Mouse (Mus musculus): ENCODE measurements around the gene Vamp3. TPM values are rescaled to one million over a fixed set of nuclear protein-coding genes. Genes with fewer than 3 reads are reported as not detected.
"Not testable (repeated sequence)": the region's sequence is repeated elsewhere in the genome, so short reads cannot be mapped to it uniquely, and the experiment has no call there.

Vamp3 gene
- polyA plus RNA-seq, 1 experiment from 2014 or later = 106 TPM

GRCm38 (mm10) chr4:151037800-151038199, 20.0 kb downstream of the Vamp3 start:
- Histone ChIP-seq H3K27me3 (ENCODE audit: control insufficient read depth, insufficient read depth, low read length) (no peaks in the 10 kb centered on the region), H3K36me3 (ENCODE audit: control insufficient read depth, insufficient read depth) (no peaks in the 10 kb centered on the region), H3K4me2 (ENCODE audit: low read depth, low read length) (no peak overlapping the region), H3K9ac (ENCODE audit: low read length) (no peak overlapping the region), H3K4me1 (ENCODE audit: control insufficient read depth, insufficient read depth, low read length) (peaks cover 8% of the 10 kb centered on the region), H3K9me3 (replicated peaks; ENCODE audit: control insufficient read depth, low read length) (no peaks in the 10 kb centered on the region), H3K27ac (ENCODE audit: low read length) (no peak overlapping the region), H3K4me3 (ENCODE audit: low read length) (no peak overlapping the region)
- ATAC-seq (replicated peaks; ENCODE audit: extremely low read depth, insufficient read depth, low FRiP score) = no peak
- WGBS = 83% methylated on average over 11 of the region's 11 CpGs

GRCm38 (mm10) chr4:151036521-151036920, 21.2 kb downstream of the Vamp3 start:
- Histone ChIP-seq H3K36me3 (ENCODE audit: control insufficient read depth, insufficient read depth) (no peaks in the 10 kb centered on the region), H3K4me2 (ENCODE audit: low read depth, low read length) (no peak overlapping the region), H3K27ac (ENCODE audit: low read length) (no peak overlapping the region), H3K9me3 (replicated peaks; ENCODE audit: control insufficient read depth, low read length) (no peaks in the 10 kb centered on the region), H3K9ac (ENCODE audit: low read length) (no peak overlapping the region), H3K4me1 (ENCODE audit: control insufficient read depth, insufficient read depth, low read length) (peaks cover 5% of the 10 kb centered on the region), H3K27me3 (ENCODE audit: control insufficient read depth, insufficient read depth, low read length) (no peaks in the 10 kb centered on the region), H3K4me3 (ENCODE audit: low read length) (no peak overlapping the region)
- WGBS = 79% methylated on average over 7 of the region's 7 CpGs
- ATAC-seq (replicated peaks; ENCODE audit: extremely low read depth, insufficient read depth, low FRiP score) = no peak

GRCm38 (mm10) chr4:151027001-151027400, 30.8 kb downstream of the Vamp3 start:
- no peak overlapping the region for H3K27ac ChIP-seq (ENCODE audit: low read length)
- H3K4me3 ChIP-seq (ENCODE audit: low read length) = no peak overlapping the region
- H3K4me2 ChIP-seq (ENCODE audit: low read depth, low read length) = no peak overlapping the region
- H3K27me3 ChIP-seq (ENCODE audit: control insufficient read depth, insufficient read depth, low read length) = no peaks in the 10 kb centered on the region
- H3K9me3 ChIP-seq (replicated peaks; ENCODE audit: control insufficient read depth, low read length) = no peaks in the 10 kb centered on the region
- 0 out of 2 replicates have a peak, but pooled peaks cover 2% of the 10 kb centered on the region for H3K4me1 ChIP-seq (ENCODE audit: control insufficient read depth, insufficient read depth, low read length)
- 0 out of 2 replicates have a peak, but pooled peaks have one; percentile 23 for ATAC-seq (replicated peaks; ENCODE audit: extremely low read depth, insufficient read depth, low FRiP score)
- 50% methylated on average over 6 of the region's 6 CpGs for WGBS
- peaks cover 2% of the 10 kb centered on the region; the same call in 1 of the 2 replicates for H3K36me3 ChIP-seq (ENCODE audit: control insufficient read depth, insufficient read depth)
- H3K9ac ChIP-seq (ENCODE audit: low read length) = no peak overlapping the region

GRCm38 (mm10) chr4:151024152-151024551, 33.6 kb downstream of the Vamp3 start:
- peaks cover 2% of the 10 kb centered on the region; the same call in 1 of the 2 replicates for H3K36me3 ChIP-seq (ENCODE audit: control insufficient read depth, insufficient read depth)
- ATAC-seq (replicated peaks; ENCODE audit: extremely low read depth, insufficient read depth, low FRiP score) = no peak
- H3K4me3 ChIP-seq (ENCODE audit: low read length) = no peak overlapping the region
- H3K9me3 ChIP-seq (replicated peaks; ENCODE audit: control insufficient read depth, low read length) = no peaks in the 10 kb centered on the region
- WGBS = 41% methylated on average over 9 of the region's 9 CpGs
- H3K9ac ChIP-seq (ENCODE audit: low read length) = no peak overlapping the region
- H3K27me3 ChIP-seq (ENCODE audit: control insufficient read depth, insufficient read depth, low read length) = no peaks in the 10 kb centered on the region
- H3K27ac ChIP-seq (ENCODE audit: low read length) = no peak overlapping the region
- H3K4me2 ChIP-seq (ENCODE audit: low read depth, low read length) = no peak overlapping the region
- H3K4me1 ChIP-seq (ENCODE audit: control insufficient read depth, insufficient read depth, low read length) = 0 out of 2 replicates have a peak, but pooled peaks cover 2% of the 10 kb centered on the region

- not testable (repeated sequence) for H3K9ac ChIP-seq (ENCODE audit: low read length); H3K4me3 ChIP-seq (ENCODE audit: low read length); H3K27ac ChIP-seq (ENCODE audit: low read length); H3K27me3 ChIP-seq (ENCODE audit: control insufficient read depth, insufficient read depth, low read length); H3K9me3 ChIP-seq (replicated peaks; ENCODE audit: control insufficient read depth, low read length); H3K4me1 ChIP-seq (ENCODE audit: control insufficient read depth, insufficient read depth, low read length); H3K4me2 ChIP-seq (ENCODE audit: low read depth, low read length); ATAC-seq (replicated peaks; ENCODE audit: extremely low read depth, insufficient read depth, low FRiP score)
- 84% methylated on average over 1 of the region's 1 CpGs for WGBS
- peaks cover 11% of the 10 kb centered on the region for H3K36me3 ChIP-seq (ENCODE audit: control insufficient read depth, insufficient read depth)
Measured at GRCm38 (mm10) chr4:151017356-151017755, 40.4 kb downstream of the Vamp3 start.

- no peak for ATAC-seq (replicated peaks; ENCODE audit: extremely low read depth, insufficient read depth, low FRiP score)
- Histone ChIP-seq H3K27ac (ENCODE audit: low read length) (no peak overlapping the region), H3K36me3 (ENCODE audit: control insufficient read depth, insufficient read depth) (peaks cover 11% of the 10 kb centered on the region), H3K9ac (ENCODE audit: low read length) (no peak overlapping the region), H3K4me1 (ENCODE audit: control insufficient read depth, insufficient read depth, low read length) (no peaks in the 10 kb centered on the region), H3K9me3 (replicated peaks; ENCODE audit: control insufficient read depth, low read length) (no peaks in the 10 kb centered on the region), H3K4me2 (ENCODE audit: low read depth, low read length) (no peak overlapping the region), H3K27me3 (ENCODE audit: control insufficient read depth, insufficient read depth, low read length) (no peaks in the 10 kb centered on the region), H3K4me3 (ENCODE audit: low read length) (no peak overlapping the region)
- WGBS = 85% methylated on average over 10 of the region's 10 CpGs
Measured at GRCm38 (mm10) chr4:151015946-151016345, 41.8 kb downstream of the Vamp3 start.

GRCm38 (mm10) chr4:151010316-151010715, 47.4 kb downstream of the Vamp3 start:
- Histone ChIP-seq H3K4me1 (ENCODE audit: control insufficient read depth, insufficient read depth, low read length) (no peaks in the 10 kb centered on the region), H3K4me3 (ENCODE audit: low read length) (no peak overlapping the region), H3K36me3 (ENCODE audit: control insufficient read depth, insufficient read depth) (peaks cover 7% of the 10 kb centered on the region; the same call in 1 of the 2 replicates), H3K9me3 (replicated peaks; ENCODE audit: control insufficient read depth, low read length) (no peaks in the 10 kb centered on the region), H3K9ac (ENCODE audit: low read length) (no peak overlapping the region), H3K27me3 (ENCODE audit: control insufficient read depth, insufficient read depth, low read length) (no peaks in the 10 kb centered on the region), H3K4me2 (ENCODE audit: low read depth, low read length) (no peak overlapping the region), H3K27ac (ENCODE audit: low read length) (no peak overlapping the region)
- WGBS = 83% methylated on average over 7 of the region's 7 CpGs
- ATAC-seq (replicated peaks; ENCODE audit: extremely low read depth, insufficient read depth, low FRiP score) = no peak

GRCm38 (mm10) chr4:151006945-151007344, 50.8 kb downstream of the Vamp3 start:
- H3K27ac ChIP-seq (ENCODE audit: low read length) = no peak overlapping the region
- no peaks in the 10 kb centered on the region for H3K9me3 ChIP-seq (replicated peaks; ENCODE audit: control insufficient read depth, low read length)
- WGBS = 45% methylated on average over 6 of the region's 6 CpGs
- ATAC-seq (replicated peaks; ENCODE audit: extremely low read depth, insufficient read depth, low FRiP score) = no peak
- no peaks in the 10 kb centered on the region for H3K27me3 ChIP-seq (ENCODE audit: control insufficient read depth, insufficient read depth, low read length)
- H3K4me2 ChIP-seq (ENCODE audit: low read depth, low read length) = no peak overlapping the region
- no peak overlapping the region for H3K9ac ChIP-seq (ENCODE audit: low read length)
- H3K4me3 ChIP-seq (ENCODE audit: low read length) = no peak overlapping the region
- no peaks in the 10 kb centered on the region for H3K4me1 ChIP-seq (ENCODE audit: control insufficient read depth, insufficient read depth, low read length)
- peaks cover 8% of the 10 kb centered on the region; the same call in 1 of the 2 replicates for H3K36me3 ChIP-seq (ENCODE audit: control insufficient read depth, insufficient read depth)

GRCm38 (mm10) chr4:151005656-151006318, 52.0 kb downstream of the Vamp3 start:
- no peaks in the 10 kb centered on the region for H3K9me3 ChIP-seq (replicated peaks; ENCODE audit: control insufficient read depth, low read length)
- H3K4me3 ChIP-seq (ENCODE audit: low read length) = no peak overlapping the region
- H3K4me1 ChIP-seq (ENCODE audit: control insufficient read depth, insufficient read depth, low read length) = no peaks in the 10 kb centered on the region
- H3K27me3 ChIP-seq (ENCODE audit: control insufficient read depth, insufficient read depth, low read length) = no peaks in the 10 kb centered on the region
- no peak for ATAC-seq (replicated peaks; ENCODE audit: extremely low read depth, insufficient read depth, low FRiP score)
- H3K4me2 ChIP-seq (ENCODE audit: low read depth, low read length) = no peak overlapping the region
- H3K27ac ChIP-seq (ENCODE audit: low read length) = no peak overlapping the region
- H3K9ac ChIP-seq (ENCODE audit: low read length) = no peak overlapping the region
- peaks cover 8% of the 10 kb centered on the region; the same call in 1 of the 2 replicates for H3K36me3 ChIP-seq (ENCODE audit: control insufficient read depth, insufficient read depth)
- WGBS = 85% methylated on average over 13 of the region's 13 CpGs

Data from heart, embryonic 16.5 days (tissue).